Mouse (Mus musculus) lung, adult 2 months (tissue): ENCODE results near the gene 4930550C14Rik.

Source experiments
- CTCF ChIP-seq: fragments of 200-500 bp; IDR thresholded peaks from 2 replicates; pipeline ENCODE4 v1.5.1; 2011; ENCODE audit warnings: mild to moderate bottlenecking, low read length, control low read depth; ENCODE audit not compliant: insufficient read depth
- POLR2A ChIP-seq: fragments of 200-500 bp; IDR thresholded peaks from 2 replicates; pipeline ENCODE4 v1.6.1; 2011; ENCODE audit warnings: low read depth, mild to moderate bottlenecking, control low read depth, low read length, borderline replicate concordance; ENCODE audit errors: extremely low read depth

- TF ChIP-seq CTCF (no peak), POLR2A (no peak)
Measured at GRCm38 (mm10) chr9:53452038-53452437, 49.9 kb downstream of the 4930550C14Rik start.
